Mouse (Mus musculus) limb, embryonic 12.5 days (tissue): ENCODE data around the gene Slc10a3. TPM values are rescaled to one million over a fixed set of nuclear protein-coding genes. Genes with fewer than 3 reads are reported as not detected.
A peak's percentile ranks its signal among the peaks of the same experiment; 100 is the strongest.

Experiments
- ATAC-seq: fragments of 200-750 bp; cut with Nextera tagmentation; 2 replicates; pipeline ENCODE4 v1.8.0; 2017; ENCODE audit warnings: low read depth, moderate TSS enrichment; ENCODE audit not compliant: insufficient number of reproducible peaks, insufficient read depth, low FRiP score, low TSS enrichment
- H3K27ac ChIP-seq: fragments of 300-500 bp; sonication (generic); 2 replicates; pipeline ENCODE4 v1.5.1; 2016; ENCODE audit warnings: mild to moderate bottlenecking, moderate library complexity
- H3K27me3 ChIP-seq: fragments of 300-500 bp; sonication (generic); 2 replicates; pipeline ENCODE4 v1.6.1; 2016; ENCODE audit warnings: mild to moderate bottlenecking, moderate library complexity
- H3K36me3 ChIP-seq: fragments of 300-500 bp; sonication (generic); 2 replicates; pipeline ENCODE4 v1.6.1; 2016; ENCODE audit warnings: mild to moderate bottlenecking, moderate library complexity
- H3K4me1 ChIP-seq: fragments of 300-500 bp; sonication (generic); replicated peaks from 2 replicates; pipeline ENCODE4 v1.6.1; 2016
- H3K4me2 ChIP-seq: fragments of 300-500 bp; sonication (generic); 2 replicates; pipeline ENCODE4 v1.6.1; 2016; ENCODE audit warnings: mild to moderate bottlenecking, moderate library complexity
- H3K4me3 ChIP-seq: fragments of 300-500 bp; sonication (generic); replicated peaks from 2 replicates; pipeline ENCODE4 v1.5.1; 2016; ENCODE audit warnings: mild to moderate bottlenecking
- H3K9ac ChIP-seq: fragments of 300-500 bp; sonication (generic); replicated peaks from 2 replicates; pipeline ENCODE4 v1.6.1; 2016; ENCODE audit warnings: mild to moderate bottlenecking, moderate library complexity
- H3K9me3 ChIP-seq: fragments of 300-500 bp; sonication (generic); 2 replicates; pipeline ENCODE4 v1.6.1; 2016; ENCODE audit warnings: mild to moderate bottlenecking, moderate library complexity
- WGBS: fragments of 180-500 bp; shearing (Covaris S2); methylation state at CpG from one replicate; pipeline ENCODE4 v1.1.7; 2016; 5-methylcytosine and 5-hydroxymethylcytosine counted together
- polyA plus RNA-seq: library from polyadenylated mRNA; unstranded; fragments of >200 nt; fragmentation: Nextera tagmentation; extraction: Ambion mirVana; gene quantifications from 2 replicates; pipeline ENCODE4 v1.2.1, GENCODE M21; 2016

Slc10a3 gene
- polyA plus RNA-seq = 14.4 and 14.8 TPM in 2 replicates

DNA sequence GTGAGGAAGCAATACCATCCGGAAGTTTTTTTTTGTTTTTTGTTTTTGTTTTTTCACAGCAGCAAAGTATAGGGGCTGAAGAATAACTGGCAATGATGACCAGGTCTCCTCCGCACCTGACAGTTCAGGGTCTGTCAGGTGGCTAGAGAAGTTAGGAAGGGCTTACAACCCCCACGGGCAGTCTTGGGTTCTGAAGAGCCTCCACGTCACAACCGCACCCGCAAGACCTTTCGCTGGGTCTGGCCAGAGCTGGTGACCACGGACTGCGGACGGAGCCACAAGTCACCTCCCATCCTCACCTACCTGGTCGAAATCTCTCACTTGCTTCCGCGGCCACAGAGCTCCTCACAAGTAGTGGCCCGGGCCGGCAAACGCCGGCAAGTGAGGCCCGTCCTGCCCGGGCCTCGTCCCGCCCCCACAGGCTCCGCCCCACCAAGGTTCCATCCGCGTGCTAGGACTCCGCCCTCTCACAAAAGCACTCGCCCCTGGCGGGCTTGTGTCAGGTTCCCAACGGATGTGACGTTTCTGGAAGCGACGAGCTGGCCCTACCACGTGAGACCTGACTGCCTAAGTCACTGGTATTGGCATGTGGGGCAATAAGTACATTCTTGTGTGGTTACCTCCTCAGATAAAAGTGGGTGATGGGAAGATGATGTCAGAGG is at the start of gene Slc10a3, which contains the start of gene Ubl4a:
Gene Slc10a3, minus strand, starts transcription at position 462 of the 662 bp plus-strand sequence.
Gene Ubl4a, minus strand, starts transcription at position 331 of the 662 bp plus-strand sequence.
- Histone ChIP-seq H3K36me3 (peaks cover 9% of the 10 kb centered on the region; the same call in 1 of the 2 replicates), H3K27ac (no peak within 1 kb of the TSS), H3K4me1 (no peaks in the 10 kb centered on the region), H3K4me3 (peak within 1 kb of the TSS; percentile 48), H3K27me3 (no peaks in the 10 kb centered on the region), H3K9ac (peak within 1 kb of the TSS; percentile 50), H3K4me2 (peak within 1 kb of the TSS; percentile 60), H3K9me3 (no peaks in the 10 kb centered on the region)
- ATAC-seq = peak; percentile 89
- 29% methylated on average over 32 of the region's 32 CpGs for WGBS

DNA sequence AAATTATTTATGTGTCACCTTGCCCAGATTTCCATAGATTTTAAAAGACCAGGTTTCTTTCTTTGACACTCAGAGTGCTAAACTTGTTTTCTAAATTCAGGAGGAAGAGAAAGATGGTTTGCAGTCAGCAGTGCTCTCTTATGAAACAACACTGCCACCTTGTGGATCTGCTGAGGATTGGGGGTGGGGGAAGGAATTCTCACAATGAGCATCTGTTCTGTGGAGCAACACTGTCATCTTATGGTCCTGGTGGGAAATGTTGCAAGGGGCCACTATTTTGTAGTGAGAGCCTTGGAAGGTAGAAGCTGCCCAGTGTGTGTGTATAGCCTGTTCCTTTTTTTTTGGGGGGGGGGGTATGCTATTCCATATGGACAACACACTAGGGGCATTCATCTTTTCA is 40.2 kb upstream of the Slc10a3 start:
- no peaks in the 10 kb centered on the region for H3K9me3 ChIP-seq
- H3K27me3 ChIP-seq = no peaks in the 10 kb centered on the region
- H3K4me2 ChIP-seq = no peak overlapping the region
- no peak overlapping the region for H3K4me3 ChIP-seq
- no peak; the same call in 1 of the 2 replicates for ATAC-seq
- H3K4me1 ChIP-seq = no peaks in the 10 kb centered on the region
- H3K27ac ChIP-seq = no peak overlapping the region
- H3K36me3 ChIP-seq = 0 out of 2 replicates have a peak, but pooled peaks cover 12% of the 10 kb centered on the region
- no peak overlapping the region for H3K9ac ChIP-seq

DNA sequence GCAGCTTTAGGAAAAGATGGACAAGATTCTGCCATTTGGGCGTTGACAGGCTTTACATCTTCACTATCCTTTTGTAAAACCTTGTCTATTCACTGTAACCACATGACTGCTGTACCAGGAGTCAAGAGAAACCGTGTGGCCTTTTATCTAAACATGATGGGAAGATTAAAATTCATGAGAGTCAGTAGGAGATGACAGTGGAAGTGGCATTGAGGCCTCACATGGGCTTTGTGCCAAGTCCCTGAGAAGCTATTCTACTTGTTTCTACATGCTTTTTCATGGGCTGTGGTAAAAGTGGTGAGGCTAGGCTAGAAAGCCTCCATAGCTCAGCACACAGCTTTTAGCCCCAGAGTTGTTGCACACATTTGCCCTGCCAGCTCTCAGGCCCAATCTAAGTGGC is 35.2 kb upstream of the Slc10a3 start:
- no peaks in the 10 kb centered on the region for H3K4me1 ChIP-seq
- H3K27me3 ChIP-seq = no peaks in the 10 kb centered on the region
- no peak overlapping the region for H3K4me2 ChIP-seq
- no peak overlapping the region for H3K4me3 ChIP-seq
- H3K9me3 ChIP-seq = no peaks in the 10 kb centered on the region
- no peak overlapping the region for H3K27ac ChIP-seq
- no peak for ATAC-seq
- 65% methylated on average over 2 of the region's 2 CpGs for WGBS
- 0 out of 2 replicates have a peak, but pooled peaks cover 12% of the 10 kb centered on the region for H3K36me3 ChIP-seq
- no peak overlapping the region for H3K9ac ChIP-seq

DNA sequence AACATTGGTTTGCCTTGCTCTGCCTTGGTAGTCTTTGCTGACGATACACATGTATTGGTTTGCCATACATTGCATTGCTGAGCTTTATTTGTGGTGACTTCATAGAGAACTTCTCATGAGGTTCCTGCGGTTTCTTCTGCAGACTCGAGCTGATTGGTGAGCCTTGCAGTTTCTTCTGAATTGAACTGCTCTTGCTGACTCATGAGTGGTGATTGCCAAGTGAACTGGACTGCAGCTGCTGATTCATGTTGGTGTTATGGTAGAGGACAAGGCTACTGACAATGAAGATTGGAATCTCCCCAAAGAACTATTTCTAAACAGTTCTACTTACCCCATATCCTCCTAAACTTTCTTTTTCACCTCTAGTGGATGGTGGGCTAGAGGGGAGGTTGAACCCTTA is 27.0 kb upstream of the Slc10a3 start:
- WGBS = 85% methylated on average over 3 of the region's 3 CpGs
- no peak for ATAC-seq

DNA sequence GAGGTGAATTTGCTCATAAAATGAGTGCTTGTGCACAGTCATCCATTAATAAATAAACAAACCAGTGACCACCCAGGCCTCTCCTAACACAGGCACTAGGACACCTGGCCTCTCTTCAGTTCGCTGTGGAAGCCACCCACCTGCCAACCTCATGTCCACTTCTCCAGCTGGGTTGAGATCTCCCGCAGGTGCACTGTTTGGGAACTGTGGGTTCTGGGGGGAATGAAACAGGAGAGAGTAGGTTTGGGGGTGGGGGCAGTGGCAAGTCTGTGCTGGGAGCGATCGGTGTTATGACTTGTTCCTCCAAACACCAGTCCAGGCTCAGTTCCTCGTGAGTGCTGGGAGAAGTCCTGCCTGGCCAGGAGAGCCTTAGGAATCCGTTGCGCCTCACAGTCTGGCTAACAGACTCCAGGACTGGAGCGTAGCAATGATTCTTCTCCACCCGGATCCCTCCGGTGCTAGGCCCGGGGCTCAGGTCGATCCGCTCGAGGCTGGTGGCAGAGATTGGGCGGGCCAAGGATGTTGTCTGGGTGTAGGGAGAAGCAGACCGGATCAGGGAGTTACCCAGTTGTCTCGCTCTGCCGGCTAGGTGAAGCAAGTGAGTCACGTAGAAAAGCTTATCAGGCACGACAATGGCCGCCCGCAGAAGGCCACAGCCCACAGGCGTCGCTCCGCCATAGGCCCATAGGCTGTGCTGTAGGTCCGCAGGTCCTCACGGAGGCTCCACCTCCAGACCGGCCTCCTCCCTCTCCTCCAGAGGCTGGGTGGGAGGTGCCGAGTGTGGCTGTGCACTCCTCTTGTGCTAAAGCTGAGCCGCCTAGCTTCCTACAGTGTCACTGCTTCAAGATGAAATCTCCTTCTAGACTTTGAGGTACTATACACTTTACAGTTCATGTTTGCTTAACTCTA is 19.6 kb upstream of the Slc10a3 start, which contains the start of the genes Fam3a and Ikbkg:
Gene Fam3a, minus strand, starts transcription at position 738 of the 909 bp plus-strand sequence.
Gene Ikbkg, plus strand, starts transcription at position 756 of the 909 bp plus-strand sequence.
- H3K4me3 ChIP-seq = peak within 1 kb of the TSS; percentile 51
- H3K9ac ChIP-seq = peak within 1 kb of the TSS; percentile 78
- no peaks in the 10 kb centered on the region for H3K9me3 ChIP-seq
- peak within 1 kb of the TSS; percentile 60 for H3K4me2 ChIP-seq
- no peaks in the 10 kb centered on the region for H3K36me3 ChIP-seq
- 0 out of 2 replicates have a peak, but pooled peaks cover 2% of the 10 kb centered on the region for H3K4me1 ChIP-seq
- H3K27ac ChIP-seq = peak within 1 kb of the TSS; percentile 86
- no peaks in the 10 kb centered on the region for H3K27me3 ChIP-seq
- ATAC-seq = peak; percentile 100
- WGBS = 15% methylated on average over 30 of the region's 30 CpGs

More for the DNA sequence above, 27.0 kb upstream of the Slc10a3 start:
- Histone ChIP-seq H3K9ac (no peak overlapping the region), H3K27ac (no peak overlapping the region), H3K4me3 (no peak overlapping the region), H3K27me3 (no peaks in the 10 kb centered on the region), H3K4me1 (no peaks in the 10 kb centered on the region), H3K36me3 (no peaks in the 10 kb centered on the region), H3K9me3 (no peaks in the 10 kb centered on the region), H3K4me2 (no peak overlapping the region)

DNA sequence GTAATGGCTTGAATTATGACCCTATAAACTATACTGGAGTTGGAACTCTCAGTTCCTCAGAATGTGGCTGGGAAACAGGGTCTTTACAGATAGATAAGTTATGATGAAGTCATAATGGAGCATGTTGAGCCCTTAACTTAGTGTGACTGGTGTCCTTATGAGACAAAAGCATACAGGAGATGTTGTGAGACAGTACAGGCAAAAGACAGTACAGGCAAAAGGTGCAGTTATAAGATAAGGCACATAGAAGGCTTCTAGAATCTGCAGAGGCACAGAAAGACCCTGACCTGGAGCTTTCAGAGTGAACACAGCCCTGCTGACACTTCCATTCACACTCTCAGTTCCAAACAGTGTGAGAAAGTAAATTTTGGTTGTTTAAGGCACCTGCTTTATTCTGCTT is 15.0 kb upstream of the Slc10a3 start:
- no peak for ATAC-seq
- H3K4me2 ChIP-seq = no peak overlapping the region
- H3K36me3 ChIP-seq = peaks cover 28% of the 10 kb centered on the region; the same call in 1 of the 2 replicates
- no peaks in the 10 kb centered on the region for H3K4me1 ChIP-seq
- no peak overlapping the region for H3K27ac ChIP-seq
- no peak overlapping the region for H3K9ac ChIP-seq
- no peak overlapping the region for H3K4me3 ChIP-seq
- no peaks in the 10 kb centered on the region for H3K27me3 ChIP-seq
- no peaks in the 10 kb centered on the region for H3K9me3 ChIP-seq

DNA sequence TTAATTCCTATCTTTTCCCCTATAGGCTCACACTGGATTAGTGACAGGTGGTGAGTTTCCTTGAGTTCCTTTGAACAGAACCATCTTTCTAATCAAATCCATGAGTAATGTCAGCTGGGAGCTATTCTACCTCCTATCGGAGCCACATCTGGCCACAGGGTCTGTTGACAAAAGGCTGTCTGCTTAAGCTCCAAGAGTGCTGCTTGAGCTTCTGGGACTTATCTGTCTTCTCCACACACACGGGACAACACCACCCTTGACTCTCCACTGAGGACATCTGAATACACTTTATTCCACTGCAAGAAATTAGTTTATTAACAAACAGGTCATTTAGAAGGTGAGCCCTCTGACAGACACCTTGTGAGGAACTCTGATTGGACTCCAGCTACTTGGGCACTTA is 11.3 kb upstream of the Slc10a3 start:
- no peak overlapping the region for H3K9ac ChIP-seq
- no peaks in the 10 kb centered on the region for H3K9me3 ChIP-seq
- ATAC-seq = no peak
- WGBS = 81% methylated on average over 2 of the region's 2 CpGs
- H3K36me3 ChIP-seq = peaks cover 28% of the 10 kb centered on the region; the same call in 1 of the 2 replicates
- H3K4me1 ChIP-seq = no peaks in the 10 kb centered on the region
- no peak overlapping the region for H3K4me3 ChIP-seq
- H3K4me2 ChIP-seq = no peak overlapping the region
- H3K27me3 ChIP-seq = no peaks in the 10 kb centered on the region
- H3K27ac ChIP-seq = no peak overlapping the region

DNA sequence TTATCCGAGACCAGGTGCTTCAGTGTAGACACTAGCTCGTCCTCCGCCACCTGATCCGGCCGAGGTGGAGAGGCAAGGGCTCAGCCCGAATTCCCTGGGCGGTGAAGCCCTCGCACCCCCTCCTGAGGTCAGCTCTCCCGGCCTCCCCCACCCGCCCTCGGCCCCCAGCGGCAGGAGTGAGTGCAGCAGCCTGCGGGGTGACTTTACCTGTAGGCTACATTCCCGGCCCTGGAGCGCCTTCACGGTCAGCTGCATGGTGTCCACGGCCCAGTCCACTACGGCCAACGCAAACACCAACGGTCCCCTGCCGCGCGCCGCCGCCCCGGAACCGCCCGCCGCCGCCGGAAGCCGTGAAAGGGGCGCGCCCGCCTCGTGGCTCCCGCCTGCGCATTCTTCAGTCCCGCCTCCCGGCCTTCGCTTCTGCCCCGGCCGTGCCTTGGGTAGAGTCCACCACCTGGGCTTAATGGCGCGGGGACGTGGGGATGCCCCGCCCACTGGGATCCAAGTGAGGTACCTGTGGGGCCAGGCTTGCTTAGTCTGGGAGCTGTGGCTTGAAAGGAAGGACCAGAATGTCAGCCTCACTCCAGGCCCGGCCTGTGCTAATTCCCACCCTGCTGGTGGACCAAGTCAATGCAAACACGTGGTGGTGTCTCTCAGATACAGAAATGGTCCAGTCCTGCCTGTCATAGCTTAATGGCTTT is 4.8 kb downstream of the Slc10a3 start:
- Histone ChIP-seq H3K4me2 (peak overlapping the region; percentile 61), H3K9me3 (no peaks in the 10 kb centered on the region), H3K9ac (peak overlapping the region; percentile 73), H3K27ac (peak overlapping the region; percentile 74), H3K4me3 (peak overlapping the region; percentile 59), H3K27me3 (no peaks in the 10 kb centered on the region), H3K4me1 (peaks cover 5% of the 10 kb centered on the region; the same call in 1 of the 2 replicates), H3K36me3 (peaks cover 13% of the 10 kb centered on the region; the same call in 1 of the 2 replicates)
- ATAC-seq = peak; percentile 73
- WGBS = 14% methylated on average over 47 of the region's 49 CpGs

DNA sequence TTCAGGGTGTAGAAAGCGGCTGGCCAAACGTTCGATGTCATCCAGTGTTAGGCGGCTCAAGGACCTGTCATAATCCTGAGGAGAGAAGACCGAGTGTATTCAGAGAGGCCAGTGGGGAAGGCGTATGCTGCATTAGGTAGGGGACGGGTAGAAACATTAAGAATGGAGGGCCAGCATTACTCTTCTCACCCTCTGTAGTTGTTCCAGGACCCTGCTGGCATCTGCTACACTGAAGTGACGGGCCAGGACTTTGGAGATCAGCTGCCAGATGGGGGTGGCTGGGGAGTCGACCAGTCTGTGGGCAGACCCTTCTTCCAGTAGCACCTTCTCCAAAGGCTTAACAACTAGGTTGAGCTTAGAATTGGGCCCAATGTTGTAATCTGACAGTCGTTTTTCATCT is 5.6 kb downstream of the Slc10a3 start:
- peak overlapping the region; percentile 59 for H3K4me3 ChIP-seq
- no peak for ATAC-seq
- no peaks in the 10 kb centered on the region for H3K9me3 ChIP-seq
- H3K27me3 ChIP-seq = no peaks in the 10 kb centered on the region
- H3K9ac ChIP-seq = peak overlapping the region; percentile 73
- peaks cover 5% of the 10 kb centered on the region; the same call in 1 of the 2 replicates for H3K4me1 ChIP-seq
- peak overlapping the region; percentile 61 for H3K4me2 ChIP-seq
- no peak overlapping the region for H3K27ac ChIP-seq
- WGBS = 64% methylated on average over 10 of the region's 10 CpGs
- H3K36me3 ChIP-seq = peaks cover 13% of the 10 kb centered on the region; the same call in 1 of the 2 replicates

DNA sequence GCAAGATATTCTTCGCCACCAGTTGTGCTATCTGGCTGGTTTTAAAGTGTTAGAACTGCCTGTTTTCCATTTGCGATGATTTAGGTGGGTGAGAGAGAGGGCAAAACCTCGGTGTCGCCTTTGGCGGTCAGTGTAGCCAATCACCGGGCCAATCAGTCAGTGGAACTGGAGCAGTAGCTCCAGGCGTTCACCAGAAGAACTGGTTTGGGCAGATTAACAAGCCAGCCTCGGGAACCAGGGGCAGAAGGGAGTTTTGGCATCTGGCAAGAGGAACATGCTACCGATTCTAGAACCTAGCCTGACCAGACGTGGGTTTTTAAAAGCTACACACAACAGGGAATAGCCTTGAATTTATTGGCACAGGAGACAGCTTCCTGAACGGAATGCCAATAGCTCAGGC is 14.0 kb downstream of the Slc10a3 start:
- no peaks in the 10 kb centered on the region for H3K36me3 ChIP-seq

More for the DNA sequence above, 14.0 kb downstream of the Slc10a3 start:
- Histone ChIP-seq H3K9ac (no peak overlapping the region), H3K27ac (no peak overlapping the region), H3K4me2 (no peak overlapping the region), H3K4me3 (no peak overlapping the region), H3K27me3 (0 out of 2 replicates have a peak, but pooled peaks cover 3% of the 10 kb centered on the region), H3K4me1 (no peaks in the 10 kb centered on the region), H3K9me3 (no peaks in the 10 kb centered on the region)
- ATAC-seq = no peak
- 34% methylated on average over 11 of the region's 11 CpGs for WGBS
